Mouse (Mus musculus): ENCODE data around the gene Hoxd9. TPM values are rescaled to one million over a fixed set of nuclear protein-coding genes. Genes with fewer than 3 reads are reported as not detected.

Hoxd9 gene
- polyA plus RNA-seq, 1 experiment from 2014 or later: 0.34 TPM

DNA sequence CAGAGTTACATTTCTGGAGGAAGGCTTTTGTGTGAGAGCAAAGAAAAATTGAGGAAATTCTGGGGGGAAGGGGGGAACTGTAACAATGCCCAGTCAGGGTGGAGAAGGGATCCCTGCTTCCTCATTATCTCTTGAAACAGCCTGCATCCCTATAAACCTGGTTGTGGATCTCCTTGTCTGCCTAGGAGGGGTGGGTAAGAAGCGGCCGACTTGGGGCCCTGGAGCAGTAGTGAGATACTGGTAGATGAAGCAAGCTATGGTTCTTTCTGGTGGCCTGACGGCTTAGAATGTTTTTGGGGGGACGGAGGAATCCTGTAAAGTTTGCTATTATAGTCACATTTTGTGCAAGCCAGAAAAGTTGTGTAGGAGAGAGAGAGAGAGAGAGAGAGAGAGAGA is 4.1 kb upstream of the Hoxd9 start:
- Histone ChIP-seq H3K9me3 (ENCODE audit: control insufficient read depth, low read length) (no peaks in the 10 kb centered on the region), H3K27me3 (ENCODE audit: control insufficient read depth, insufficient read depth, low read length) (peaks cover 32% of the 10 kb centered on the region), H3K4me3 (ENCODE audit: low read depth, low read length) (no peak overlapping the region), H3K9ac (ENCODE audit: low read length) (no peak overlapping the region), H3K4me1 (replicated peaks; ENCODE audit: control insufficient read depth, insufficient read depth) (no peaks in the 10 kb centered on the region), H3K27ac (replicated peaks) (no peak overlapping the region), H3K4me2 (replicated peaks; ENCODE audit: low read depth) (no peak overlapping the region), H3K36me3 (ENCODE audit: control insufficient read depth, insufficient read depth, low read length) (no peaks in the 10 kb centered on the region)
- ATAC-seq (ENCODE audit: low FRiP score, low TSS enrichment) (no peak), DNase-seq (ENCODE audit: low spot score) (no peak)
- WGBS: 7% methylated on average over 4 of the region's 4 CpGs
- TF ChIP-seq EP300 (optimal IDR thresholded peaks at IDR 0.05) (no peak), CTCF (IDR thresholded peaks at IDR 0.05; ENCODE audit: low read depth) (no peak)

DNA sequence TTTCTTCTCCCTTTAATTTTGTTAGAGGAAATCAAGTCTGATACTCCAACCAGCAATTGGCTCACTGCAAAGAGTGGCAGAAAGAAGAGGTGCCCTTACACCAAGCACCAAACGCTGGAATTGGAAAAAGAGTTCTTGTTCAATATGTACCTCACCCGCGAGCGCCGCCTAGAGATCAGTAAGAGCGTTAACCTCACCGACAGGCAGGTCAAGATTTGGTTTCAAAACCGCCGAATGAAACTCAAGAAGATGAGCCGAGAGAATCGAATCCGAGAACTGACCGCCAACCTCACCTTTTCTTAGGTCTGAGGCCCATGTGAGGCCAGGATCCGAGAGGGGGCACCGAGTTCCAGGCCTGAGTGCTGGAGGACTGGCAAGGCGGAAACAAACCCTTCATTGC is 3.5 kb upstream of the Hoxd9 start:
- DNase-seq (ENCODE audit: low spot score) (no peak), ATAC-seq (ENCODE audit: low FRiP score, low TSS enrichment) (no peak)
- Histone ChIP-seq H3K4me2 (replicated peaks; ENCODE audit: low read depth) (no peak overlapping the region), H3K4me3 (ENCODE audit: low read depth, low read length) (no peak overlapping the region), H3K9ac (ENCODE audit: low read length) (no peak overlapping the region), H3K36me3 (ENCODE audit: control insufficient read depth, insufficient read depth, low read length) (no peaks in the 10 kb centered on the region), H3K4me1 (replicated peaks; ENCODE audit: control insufficient read depth, insufficient read depth) (no peaks in the 10 kb centered on the region), H3K27ac (replicated peaks) (no peak overlapping the region), H3K27me3 (ENCODE audit: control insufficient read depth, insufficient read depth, low read length) (peaks cover 37% of the 10 kb centered on the region), H3K9me3 (ENCODE audit: control insufficient read depth, low read length) (no peaks in the 10 kb centered on the region)
- WGBS: 3% methylated on average over 16 of the region's 16 CpGs
- TF ChIP-seq CTCF (IDR thresholded peaks at IDR 0.05; ENCODE audit: low read depth) (peak; percentile 48), EP300 (optimal IDR thresholded peaks at IDR 0.05) (no peak)

GRCm38 (mm10) chr2:74695383-74695782 is 2.1 kb upstream of the Hoxd9 start:
- H3K27me3 ChIP-seq (ENCODE audit: control insufficient read depth, insufficient read depth, low read length): peaks cover 41% of the 10 kb centered on the region

DNA sequence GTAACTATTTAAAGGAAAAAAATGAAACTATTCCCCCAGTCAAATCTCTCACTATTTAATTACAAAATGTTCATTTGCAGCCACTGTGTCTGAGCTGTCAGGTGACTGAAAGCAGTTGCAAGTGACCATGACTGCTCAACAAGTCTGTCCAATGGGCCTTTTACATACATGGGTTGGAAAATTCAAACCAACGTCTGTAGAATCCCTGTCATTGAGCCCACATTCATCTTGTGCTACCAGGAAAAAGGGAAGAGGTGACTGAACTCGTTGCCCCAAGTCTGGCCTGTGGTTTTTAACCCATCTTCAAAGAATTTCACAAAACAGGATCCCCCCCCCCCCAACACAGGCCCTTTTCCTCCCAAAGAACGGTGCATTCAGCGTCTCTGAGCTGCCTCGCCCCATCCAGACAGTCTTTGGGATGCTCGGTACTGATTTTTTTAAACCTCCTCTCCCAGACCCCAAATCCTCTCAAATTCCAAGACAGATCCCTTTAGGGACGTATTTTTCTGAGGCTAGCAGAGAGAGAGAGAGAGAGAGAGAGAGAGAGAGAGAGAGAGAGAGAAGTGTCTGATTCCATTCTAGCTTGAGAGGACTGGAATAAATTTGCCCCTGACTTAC is 1.6 kb upstream of the Hoxd9 start:
- no peak for ATAC-seq (ENCODE audit: low FRiP score, low TSS enrichment)
- Histone ChIP-seq H3K4me1 (replicated peaks; ENCODE audit: control insufficient read depth, insufficient read depth) (no peaks in the 10 kb centered on the region), H3K9ac (ENCODE audit: low read length) (no peak overlapping the region), H3K4me2 (replicated peaks; ENCODE audit: low read depth) (no peak overlapping the region), H3K36me3 (ENCODE audit: control insufficient read depth, insufficient read depth, low read length) (no peaks in the 10 kb centered on the region), H3K9me3 (ENCODE audit: control insufficient read depth, low read length) (no peaks in the 10 kb centered on the region), H3K4me3 (ENCODE audit: low read depth, low read length) (no peak overlapping the region), H3K27me3 (ENCODE audit: control insufficient read depth, insufficient read depth, low read length) (peaks cover 45% of the 10 kb centered on the region), H3K27ac (replicated peaks) (no peak overlapping the region)
- no peak for DNase-seq (ENCODE audit: low spot score)
- TF ChIP-seq CTCF (IDR thresholded peaks at IDR 0.05; ENCODE audit: low read depth) (no peak), EP300 (optimal IDR thresholded peaks at IDR 0.05) (no peak)
- WGBS: 9% methylated on average over 7 of the region's 7 CpGs

More at GRCm38 (mm10) chr2:74695383-74695782, 2.1 kb upstream of the Hoxd9 start:
- TF ChIP-seq CTCF (IDR thresholded peaks at IDR 0.05; ENCODE audit: low read depth) (no peak), EP300 (optimal IDR thresholded peaks at IDR 0.05) (no peak)
- ATAC-seq (ENCODE audit: low FRiP score, low TSS enrichment) (no peak), DNase-seq (ENCODE audit: low spot score) (no peak)
- H3K36me3 ChIP-seq (ENCODE audit: control insufficient read depth, insufficient read depth, low read length): no peaks in the 10 kb centered on the region
- no peak overlapping the region for H3K4me2 ChIP-seq (replicated peaks; ENCODE audit: low read depth)
- H3K9me3 ChIP-seq (ENCODE audit: control insufficient read depth, low read length): no peaks in the 10 kb centered on the region
- no peaks in the 10 kb centered on the region for H3K4me1 ChIP-seq (replicated peaks; ENCODE audit: control insufficient read depth, insufficient read depth)
- no peak overlapping the region for H3K27ac ChIP-seq (replicated peaks)
- no peak overlapping the region for H3K9ac ChIP-seq (ENCODE audit: low read length)
- no peak overlapping the region for H3K4me3 ChIP-seq (ENCODE audit: low read depth, low read length)
- WGBS: 0% methylated on average over 1 of the region's 1 CpGs

DNA sequence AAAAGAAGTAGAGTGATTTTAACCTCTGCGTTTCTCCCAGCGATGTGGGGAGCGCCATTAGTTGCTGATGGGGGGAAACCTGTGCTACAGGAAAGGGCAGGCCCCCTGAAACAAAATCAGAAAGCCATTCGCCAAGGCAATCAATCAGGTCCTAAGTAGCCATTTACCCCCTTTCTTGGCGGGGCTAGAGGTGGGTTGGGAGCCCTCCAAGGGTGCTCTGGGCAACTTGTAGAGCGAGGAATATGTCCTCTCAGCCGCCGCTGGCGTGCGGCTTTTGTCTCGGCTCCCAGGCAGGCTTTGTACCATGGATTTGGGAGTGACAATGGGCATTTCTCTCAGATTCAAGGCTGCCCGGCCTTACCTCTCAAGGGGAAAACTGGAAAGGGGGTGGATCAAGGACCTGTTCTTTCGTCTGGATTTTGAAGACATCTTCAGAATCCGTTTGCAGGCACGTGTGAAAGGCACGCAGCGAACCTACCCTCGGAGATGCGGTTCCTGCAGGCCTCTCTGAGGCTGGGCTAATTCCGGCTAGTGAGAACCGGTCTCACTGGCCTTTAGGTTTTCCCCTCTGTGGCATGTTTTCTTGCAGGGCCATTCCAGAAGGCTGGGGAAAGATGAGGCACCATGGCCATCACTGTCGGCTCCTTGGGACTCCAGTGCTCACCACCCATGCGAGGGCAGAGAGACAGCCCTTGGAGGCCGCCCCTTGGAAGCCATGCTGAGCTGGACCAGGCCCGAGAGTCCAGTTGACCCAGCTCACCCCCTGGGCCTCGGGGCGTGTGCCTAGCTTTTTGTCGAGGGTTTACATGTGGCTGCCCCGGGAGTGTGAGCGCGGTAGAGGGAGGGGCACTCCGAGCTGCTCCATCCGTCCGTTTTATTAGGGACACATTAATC is 838 bp upstream of the Hoxd9 start:
- Histone ChIP-seq H3K9me3 (ENCODE audit: control insufficient read depth, low read length) (no peaks in the 10 kb centered on the region), H3K36me3 (ENCODE audit: control insufficient read depth, insufficient read depth, low read length) (no peaks in the 10 kb centered on the region), H3K27ac (replicated peaks) (no peak overlapping the region), H3K4me3 (ENCODE audit: low read depth, low read length) (no peak overlapping the region), H3K4me1 (replicated peaks; ENCODE audit: control insufficient read depth, insufficient read depth) (no peaks in the 10 kb centered on the region), H3K4me2 (replicated peaks; ENCODE audit: low read depth) (no peak overlapping the region), H3K27me3 (ENCODE audit: control insufficient read depth, insufficient read depth, low read length) (peaks cover 42% of the 10 kb centered on the region), H3K9ac (ENCODE audit: low read length) (no peak overlapping the region)
- WGBS: 4% methylated on average over 34 of the region's 34 CpGs
- ATAC-seq (ENCODE audit: low FRiP score, low TSS enrichment): peak; percentile 13; the same call in 1 of the 2 replicates
- no peak for TF ChIP-seq CTCF (IDR thresholded peaks at IDR 0.05; ENCODE audit: low read depth)
- no peak for TF ChIP-seq EP300 (optimal IDR thresholded peaks at IDR 0.05)
- no peak for DNase-seq (ENCODE audit: low spot score)
